Mouse (Mus musculus) testis, adult 2 months (tissue): ENCODE results near the gene Dzip3.

Experiments used
- CTCF ChIP-seq: fragments of 200-500 bp; IDR thresholded peaks from 2 replicates; pipeline ENCODE4 v1.5.1; 2012; ENCODE audit warnings: low read depth, mild to moderate bottlenecking, inconsistent platforms, low read length, moderate library complexity; ENCODE audit not compliant: control insufficient read depth, insufficient read depth, insufficient replicate concordance
- POLR2A ChIP-seq: fragments of 200-500 bp; IDR thresholded peaks from 2 replicates; pipeline ENCODE4 v1.6.1; 2012; ENCODE audit warnings: low read depth, mild to moderate bottlenecking, inconsistent platforms, low read length, moderate library complexity; ENCODE audit not compliant: control insufficient read depth

DNA sequence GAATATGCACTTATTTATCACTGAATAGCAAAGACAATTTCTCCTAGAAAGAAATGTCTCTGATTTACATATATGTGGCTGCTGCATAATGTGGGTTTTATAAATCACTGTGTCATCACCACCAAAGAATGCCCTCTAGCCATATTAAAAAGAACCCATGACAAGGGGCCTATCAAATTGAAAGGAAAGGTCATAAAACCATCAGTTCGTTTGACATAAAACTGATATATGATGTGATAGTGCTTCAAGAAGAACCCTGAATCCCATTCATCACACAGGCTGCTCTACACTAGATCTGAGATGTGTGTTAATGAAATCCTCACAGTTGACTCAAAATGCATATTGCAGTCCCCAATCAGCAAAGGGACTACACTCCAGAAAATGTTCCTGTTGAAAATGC, 94.1 kb downstream of the Dzip3 start:
- TF ChIP-seq CTCF (no peak), POLR2A (no peak)
